Mouse (Mus musculus): ENCODE measurements around the gene Cntn1. TPM values are rescaled to one million over a fixed set of nuclear protein-coding genes. Genes with fewer than 3 reads are reported as not detected.

The Cntn1 gene
- 2.0 and 2.9 TPM in 2 replicates for polyA plus RNA-seq (2012; rRNA removed)

DNA sequence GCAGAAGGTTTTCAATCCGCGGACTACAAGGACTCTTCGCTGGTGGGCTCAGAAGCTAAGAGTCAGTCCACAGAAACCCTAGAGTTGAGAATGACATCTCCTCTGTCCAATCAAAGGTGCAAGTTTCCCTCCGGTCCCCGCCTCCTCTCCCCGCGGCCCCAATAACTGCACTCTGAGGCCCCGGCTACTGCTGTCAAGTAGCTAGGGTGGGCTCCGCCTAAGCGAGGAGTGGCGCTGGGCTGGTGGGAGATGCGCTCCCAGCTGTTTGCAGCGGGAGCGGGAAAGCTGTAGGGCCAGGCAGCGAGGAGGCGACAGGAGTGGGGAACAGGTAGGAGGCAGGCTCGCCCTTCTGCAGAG is at the start of gene Cntn1:
Gene Cntn1, plus strand, starts transcription at position 170 of the 357 bp plus-strand sequence.
- DNase-seq (ENCODE audit: low spot score), result peak; percentile 20

DNA sequence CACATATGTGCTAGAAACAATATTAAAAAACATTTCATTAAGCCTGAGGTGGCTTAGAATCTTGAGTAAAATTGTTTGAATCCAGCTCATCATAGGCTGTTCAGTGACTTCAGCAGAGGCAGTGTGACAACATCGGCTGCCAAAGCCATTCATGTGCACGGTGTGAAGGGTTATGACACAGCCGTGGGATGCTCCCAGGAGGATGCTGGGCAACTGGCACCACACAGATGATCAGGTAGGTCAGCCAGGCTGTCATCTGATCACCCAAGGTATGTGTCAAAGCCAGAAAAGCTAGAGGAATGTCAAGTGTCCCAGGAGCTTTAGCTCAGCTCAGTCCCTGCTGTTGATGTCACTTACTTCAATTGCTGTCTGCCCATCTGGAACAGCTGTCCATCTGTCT is 49.5 kb upstream of the Cntn1 start:
- no peak for DNase-seq (ENCODE audit: low spot score)

DNA sequence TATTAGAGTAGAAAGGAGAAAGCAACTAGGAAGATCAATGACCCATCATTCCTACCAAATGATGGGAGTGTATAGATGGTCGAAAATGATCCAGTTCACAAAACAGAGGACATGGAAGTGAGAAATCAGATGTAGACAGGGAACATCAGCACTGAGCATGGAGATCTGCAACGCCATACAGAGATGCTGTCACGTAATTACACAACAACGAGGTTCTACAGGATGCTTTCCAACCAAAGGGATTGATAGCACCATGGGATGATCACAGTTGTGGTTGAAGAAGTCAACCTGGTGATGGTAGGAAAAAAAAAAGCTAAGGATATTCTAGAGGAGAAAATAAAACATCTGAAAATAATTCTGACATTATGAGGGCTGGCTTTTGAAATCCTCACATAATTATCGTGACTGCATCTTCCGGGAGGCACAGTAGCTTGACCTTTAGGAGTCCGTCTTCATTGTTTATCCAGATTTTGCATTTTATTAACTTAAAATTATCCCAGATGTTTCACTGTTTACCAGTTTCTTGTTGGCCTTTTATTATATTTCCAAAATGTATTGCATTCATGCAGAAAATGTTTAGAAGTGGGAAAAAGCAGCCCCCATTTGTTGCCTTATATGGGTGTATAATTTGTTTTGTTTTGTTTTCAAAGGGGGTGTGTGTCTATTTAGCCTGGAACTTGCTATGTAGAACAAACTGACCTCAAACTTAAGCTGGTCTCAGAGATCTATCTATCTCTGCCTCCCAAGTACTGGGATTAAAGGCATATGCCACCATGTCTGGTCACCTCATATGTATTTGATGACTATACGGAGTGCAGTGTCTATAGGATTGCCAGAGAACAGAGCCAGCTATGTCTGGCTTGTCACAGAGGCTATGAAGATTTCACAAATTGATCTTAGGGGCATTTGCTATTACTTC is 38.5 kb upstream of the Cntn1 start:
- no peak for DNase-seq (ENCODE audit: low spot score)

DNA sequence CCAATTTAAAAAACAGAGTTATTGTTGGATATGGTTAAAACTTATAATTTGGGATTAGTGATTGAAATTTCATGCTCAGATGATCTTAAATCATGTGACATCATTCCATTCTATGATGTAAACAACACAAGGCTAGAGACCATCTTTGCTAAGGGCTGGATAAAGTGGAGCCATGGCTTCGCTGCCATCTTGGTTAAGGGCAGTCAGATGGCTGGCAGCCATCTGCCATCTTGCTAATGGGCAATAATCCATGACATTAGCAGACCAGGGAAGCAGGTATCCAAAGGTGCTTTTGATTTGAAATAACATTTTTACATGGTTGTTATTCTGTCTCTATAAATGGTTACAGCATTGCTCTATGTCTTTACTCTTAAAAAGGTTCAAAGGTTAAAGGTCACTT is 16.9 kb upstream of the Cntn1 start:
- DNase-seq (ENCODE audit: low spot score), result no peak

DNA sequence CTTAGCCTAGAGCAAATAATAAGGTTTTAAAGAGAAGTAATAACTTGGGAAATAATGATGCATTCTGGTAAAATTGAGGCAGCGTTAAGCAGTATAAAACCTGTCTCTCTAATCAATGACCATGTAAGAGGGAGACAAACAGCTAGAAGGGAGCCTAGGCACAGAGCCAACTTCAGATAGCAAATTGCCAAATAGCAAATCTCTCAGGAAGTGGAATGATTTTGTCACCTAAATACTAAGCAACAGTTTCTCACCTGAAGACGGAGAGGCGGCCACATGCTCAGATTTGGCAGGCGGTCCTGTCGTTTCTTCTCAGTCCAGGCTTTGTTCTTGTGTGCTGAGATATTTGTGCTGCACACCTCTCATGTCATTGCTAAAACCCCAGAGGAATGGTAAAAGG is 8.4 kb upstream of the Cntn1 start:
- DNase-seq (ENCODE audit: low spot score), result no peak

DNA sequence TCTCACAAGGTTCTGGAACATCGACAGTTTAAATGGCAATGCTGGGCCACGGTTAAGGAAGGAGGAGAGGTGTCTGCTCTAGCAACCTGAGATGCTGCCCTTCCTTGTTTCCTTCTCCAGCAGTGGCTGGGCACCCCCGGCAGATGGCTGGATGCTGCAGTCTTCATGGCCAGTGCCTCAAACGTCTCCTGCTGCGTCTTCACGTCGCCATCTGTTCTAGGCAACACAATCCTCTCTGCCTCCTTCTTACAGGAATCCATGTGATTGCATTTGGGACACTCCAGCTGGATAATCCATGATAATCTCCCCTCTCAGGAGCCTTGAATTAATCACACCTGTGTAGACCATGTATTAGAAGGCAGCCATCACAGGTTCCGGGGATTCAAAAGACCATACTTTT is 4.9 kb upstream of the Cntn1 start:
- DNase-seq (ENCODE audit: low spot score), result no peak

DNA sequence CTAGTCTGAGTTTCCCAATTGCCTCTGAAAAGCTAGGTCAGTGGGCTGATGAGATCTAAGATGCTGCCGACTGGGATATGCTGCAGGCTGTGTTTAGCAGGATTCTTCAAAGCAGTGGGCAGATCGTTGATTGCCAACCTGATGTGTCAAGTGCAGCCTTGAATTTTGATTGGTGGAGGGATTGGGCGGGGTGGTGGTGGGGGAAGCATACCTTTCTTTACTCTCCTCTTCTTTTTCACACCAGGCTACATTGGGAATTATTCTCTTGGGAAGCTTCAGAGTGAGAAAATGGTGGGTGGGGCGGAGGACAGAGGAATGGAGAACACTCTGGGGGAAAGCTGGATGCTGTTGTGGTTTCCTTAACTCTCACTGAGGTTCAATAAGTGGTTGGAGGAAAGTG is 2.9 kb upstream of the Cntn1 start:
- DNase-seq (ENCODE audit: low spot score), result no peak

DNA sequence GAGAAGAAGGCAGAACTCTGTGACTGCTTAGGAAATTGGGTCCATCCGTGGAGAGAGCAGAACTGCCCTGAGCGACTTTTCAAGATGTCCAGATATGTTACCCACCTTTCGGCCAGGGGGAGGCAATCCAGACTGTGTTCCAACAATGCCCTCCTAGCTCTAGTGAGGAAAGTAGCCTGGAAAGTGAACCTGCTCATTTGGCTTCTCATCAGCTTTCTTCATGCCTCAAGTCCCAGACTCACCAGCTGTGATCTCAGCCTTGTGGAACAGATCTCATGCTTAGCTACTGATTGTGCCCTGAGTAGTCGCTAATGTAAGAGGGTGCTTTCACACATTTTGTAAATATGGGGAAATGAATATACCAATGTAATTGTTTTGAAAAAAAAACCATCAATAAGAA is 2.4 kb upstream of the Cntn1 start:
- no peak for DNase-seq (ENCODE audit: low spot score)

DNA sequence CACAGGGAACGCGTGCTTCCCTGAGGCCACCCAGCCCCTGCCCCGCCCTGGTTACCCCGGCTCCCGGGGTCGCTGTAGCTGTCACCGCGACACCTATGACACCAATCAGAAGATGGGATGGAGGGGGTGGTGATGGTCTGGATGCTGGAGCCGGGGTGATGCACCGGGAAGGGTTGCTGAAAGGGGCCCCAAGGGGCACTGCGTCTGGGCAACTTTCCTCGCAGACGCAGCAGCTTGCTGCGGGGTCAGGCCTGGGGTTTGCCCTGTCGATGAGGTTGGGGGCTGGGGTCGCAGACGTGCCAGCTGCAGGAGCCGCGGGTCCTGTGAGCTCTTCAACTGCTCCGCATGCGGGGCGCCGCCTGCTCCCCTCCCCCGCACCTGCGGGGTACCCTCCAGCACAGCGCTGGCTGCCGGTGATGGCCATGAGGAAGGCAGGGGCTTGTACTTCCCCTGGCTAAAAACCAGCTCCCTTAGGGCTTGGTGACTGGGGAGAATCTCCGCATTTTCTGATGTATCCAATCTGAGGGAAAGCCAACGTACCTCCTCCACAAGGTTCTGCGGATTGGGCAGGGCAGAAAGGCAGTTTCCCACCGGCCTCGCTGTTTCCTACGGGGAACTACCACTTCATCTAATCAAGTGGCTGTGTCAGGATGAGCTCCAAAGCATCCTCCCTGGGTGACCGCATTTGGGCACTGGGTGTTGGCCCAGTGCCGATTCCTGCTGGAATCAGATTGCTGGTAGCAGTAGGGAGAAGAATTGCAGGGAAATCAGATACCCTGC is 578 bp downstream of the Cntn1 start:
- DNase-seq (ENCODE audit: low spot score), result no peak

DNA sequence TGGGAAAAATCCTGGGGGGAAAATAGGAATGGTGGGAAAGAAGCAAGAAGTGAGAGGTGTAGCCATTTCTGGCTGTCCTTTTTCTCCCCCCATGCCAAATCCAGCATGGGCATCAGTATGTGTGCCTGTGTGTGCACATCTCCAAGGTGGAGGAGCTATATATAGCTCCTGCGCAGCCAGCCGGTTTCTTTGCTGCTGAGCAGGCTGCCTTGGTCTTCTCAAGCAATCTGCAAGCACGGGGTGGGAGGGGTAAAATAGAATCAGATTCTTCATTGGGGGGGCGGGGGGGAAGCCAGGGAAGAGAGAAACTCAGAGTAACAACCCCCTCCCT is 1.1 kb downstream of the Cntn1 start:
- no peak for DNase-seq (ENCODE audit: low spot score)

DNA sequence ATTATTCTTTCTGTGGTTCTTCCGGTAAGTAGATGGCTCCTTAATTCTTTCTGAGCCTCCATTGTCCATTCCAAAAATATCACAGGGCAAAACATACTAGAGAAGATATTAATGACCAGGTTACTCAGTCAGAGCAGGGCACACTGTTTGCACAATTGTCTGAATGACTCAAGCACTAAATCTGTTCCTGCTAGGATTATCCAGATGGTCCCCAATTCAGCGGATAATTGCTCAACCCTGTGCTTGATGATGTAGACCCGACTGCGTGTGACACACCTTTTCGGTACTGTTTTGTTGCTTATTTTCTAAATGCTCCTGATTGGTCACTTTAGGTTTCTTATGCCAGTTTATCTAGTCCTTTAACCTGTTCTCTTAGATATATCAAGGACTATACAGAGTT is 6.6 kb downstream of the Cntn1 start:
- DNase-seq (ENCODE audit: low spot score), result no peak

DNA sequence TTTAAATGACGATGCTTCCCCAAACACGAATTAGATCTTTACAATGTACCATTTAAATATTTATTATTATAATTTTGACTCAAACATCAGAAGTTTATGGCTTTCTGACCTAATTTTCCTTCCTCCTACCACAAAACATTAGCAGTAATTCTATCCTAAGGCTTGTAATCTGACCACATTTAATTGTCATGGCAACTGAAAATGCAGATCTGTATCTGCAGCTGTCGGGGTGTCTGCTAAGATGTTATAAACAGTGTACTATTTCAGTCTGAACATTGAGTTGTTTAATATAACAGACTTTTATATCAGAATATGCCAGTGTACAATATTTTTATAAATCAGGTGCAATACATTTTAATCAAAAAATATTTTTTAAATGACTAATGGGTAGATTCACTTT is 10.0 kb downstream of the Cntn1 start:
- no peak for DNase-seq (ENCODE audit: low spot score)

DNA sequence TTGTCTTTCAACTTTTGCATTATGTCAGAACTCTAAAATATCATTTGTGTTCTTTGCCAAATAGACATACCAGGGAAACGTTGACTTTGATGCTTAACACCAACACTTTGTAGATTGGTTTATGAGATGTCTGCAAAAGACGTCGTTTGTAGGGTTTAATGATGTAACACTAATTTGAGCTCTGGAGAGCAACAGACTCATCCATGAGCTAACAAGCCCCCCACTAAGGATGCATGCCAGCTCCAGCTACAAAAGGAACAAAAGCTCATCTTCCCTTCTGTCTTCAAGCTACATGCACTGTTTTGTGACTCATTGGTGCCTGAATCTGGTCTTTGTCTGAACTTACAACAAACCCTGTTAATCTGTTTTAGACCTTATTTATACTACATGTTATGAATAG is 28.5 kb downstream of the Cntn1 start:
- DNase-seq (ENCODE audit: low spot score), result no peak

DNA sequence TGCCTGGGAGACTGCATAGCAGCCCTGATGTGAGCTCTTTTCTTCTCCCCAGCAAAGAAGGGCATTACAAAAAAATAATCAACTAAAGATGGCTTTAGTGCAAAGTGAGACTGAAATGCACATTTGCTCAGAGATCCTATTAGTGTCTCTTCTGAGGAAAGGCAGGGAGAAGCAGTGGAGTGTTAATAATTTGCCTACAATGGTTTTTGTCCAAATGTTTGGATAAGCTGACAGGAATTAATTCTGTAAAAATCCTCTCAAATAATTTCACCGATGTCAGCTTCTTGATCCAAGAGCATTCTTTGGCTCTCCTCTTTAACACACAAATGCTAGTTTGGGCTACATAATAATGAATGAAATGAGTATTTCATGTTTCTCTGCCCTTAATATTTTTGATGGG is 34.9 kb downstream of the Cntn1 start:
- no peak for DNase-seq (ENCODE audit: low spot score)

DNA sequence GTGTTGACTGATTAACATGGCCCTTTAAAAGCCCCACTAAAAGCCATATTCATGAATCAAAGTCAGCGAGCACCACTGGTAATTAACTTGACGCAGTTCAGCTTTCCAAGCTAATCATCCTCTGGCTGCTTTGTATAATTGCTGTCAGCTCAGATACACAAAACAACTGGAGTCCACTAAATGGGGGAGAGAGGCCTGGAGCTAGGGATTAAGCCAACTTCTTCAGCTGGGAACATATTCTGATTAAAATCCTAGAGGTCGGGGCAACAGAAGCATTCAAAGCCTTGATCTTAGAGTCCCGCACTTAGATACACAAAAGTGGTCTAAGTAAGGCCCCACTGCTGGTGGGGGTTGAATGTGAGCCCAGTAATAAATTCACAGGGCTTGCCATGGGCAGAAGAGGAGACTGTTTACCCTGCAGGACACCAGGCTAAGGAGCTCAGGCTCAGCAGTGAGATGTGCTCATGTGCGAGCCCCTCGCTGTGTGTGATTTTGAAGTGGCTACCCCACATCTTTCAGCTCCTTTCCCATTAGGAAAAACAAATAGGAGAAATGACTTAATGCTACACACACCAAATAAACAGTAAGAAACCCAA is 36.8 kb downstream of the Cntn1 start:
- no peak for DNase-seq (ENCODE audit: low spot score)

DNA sequence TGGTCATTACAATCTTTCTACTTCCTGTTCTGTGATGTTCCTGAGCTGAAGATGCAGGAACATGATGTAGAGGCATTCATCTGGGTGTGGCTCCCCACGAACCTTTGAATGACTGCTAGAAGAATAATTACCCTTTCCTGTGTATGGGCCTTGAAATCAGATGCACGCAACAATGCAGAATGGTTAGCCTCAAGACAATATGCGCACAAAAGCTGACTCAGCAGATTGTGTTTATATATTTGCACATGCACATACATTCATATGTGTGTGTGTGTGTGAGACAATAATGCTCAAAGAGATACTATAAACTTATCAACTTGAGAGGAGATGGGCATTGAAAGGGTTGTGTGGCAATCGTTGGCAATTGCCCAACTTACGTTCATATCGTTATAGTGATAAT is 39.8 kb downstream of the Cntn1 start:
- DNase-seq (ENCODE audit: low spot score), result no peak

DNA sequence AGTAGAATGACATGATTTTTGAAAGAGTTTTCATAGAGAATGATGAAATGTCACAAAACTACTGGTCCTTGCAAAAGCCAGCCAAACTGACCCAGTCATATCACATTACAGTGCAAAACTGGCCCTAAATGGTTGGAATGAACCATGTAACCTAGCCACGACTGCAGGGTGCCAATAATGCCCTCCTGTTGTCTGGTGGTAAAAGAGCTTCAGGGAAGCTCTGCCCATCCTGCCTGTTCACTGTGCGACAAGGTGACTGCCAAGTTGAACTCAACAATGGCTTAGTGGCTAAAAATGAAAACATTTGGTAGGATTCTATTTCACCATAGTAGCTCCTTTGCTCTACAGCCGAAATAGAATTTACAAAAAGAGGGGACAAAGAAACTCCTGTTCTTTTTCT is 41.1 kb downstream of the Cntn1 start:
- DNase-seq (ENCODE audit: low spot score), result no peak

DNA sequence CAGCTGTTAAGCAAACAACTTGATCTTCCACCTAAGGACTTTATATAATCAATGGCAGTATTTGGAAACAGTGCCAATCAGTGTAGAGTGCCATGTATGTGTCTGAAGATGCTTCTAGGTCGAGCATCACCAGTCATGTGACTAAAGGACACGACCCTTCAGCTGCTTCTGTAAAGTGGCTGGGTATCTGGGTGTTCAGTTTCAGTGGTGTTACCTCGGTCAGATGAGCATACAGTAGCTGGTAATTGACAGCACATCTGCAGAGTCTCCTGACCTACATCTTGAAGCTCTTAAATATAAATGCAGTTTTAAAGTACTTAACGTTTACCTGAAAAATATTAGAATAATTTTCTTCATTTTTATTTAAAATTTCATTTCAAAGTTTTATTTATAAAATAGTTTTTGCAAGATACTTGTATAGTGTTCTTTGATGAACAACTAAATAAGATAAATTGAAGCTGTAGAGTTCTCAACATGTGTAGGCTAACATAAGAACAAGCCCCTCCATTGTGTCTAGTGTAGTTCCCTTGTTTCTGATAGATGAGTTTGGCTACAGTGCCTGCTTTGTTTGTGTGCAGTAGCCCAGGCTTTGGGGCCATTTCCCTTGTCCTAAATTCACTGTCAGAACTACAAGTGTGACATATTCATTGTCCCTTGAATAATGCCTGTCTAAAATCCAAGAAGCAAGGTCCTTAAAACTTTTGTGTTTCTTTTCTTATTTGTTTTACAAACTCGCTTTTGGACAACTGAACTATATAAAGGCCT is 48.6 kb downstream of the Cntn1 start:
- DNase-seq (ENCODE audit: low spot score), result no peak

DNA sequence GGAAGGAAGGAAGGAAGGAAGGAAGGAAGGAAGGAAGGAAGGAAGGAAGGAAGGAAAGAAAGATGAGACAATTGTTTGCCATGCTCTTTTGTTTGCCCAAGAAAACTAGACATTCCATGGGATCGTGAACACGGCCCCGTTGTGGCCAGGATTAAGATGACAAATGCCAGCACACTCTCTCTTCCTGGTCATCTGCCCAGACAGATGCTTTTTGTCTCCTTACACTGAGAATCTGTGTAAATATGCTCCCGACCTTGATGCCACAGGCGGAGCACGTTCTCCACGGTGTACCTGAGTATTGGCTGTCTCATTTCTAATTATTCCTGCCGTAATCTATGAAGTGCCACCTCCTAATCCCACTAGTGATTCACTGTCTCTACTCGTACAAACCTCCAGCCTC is 51.0 kb downstream of the Cntn1 start:
- DNase-seq (ENCODE audit: low spot score), result no peak

DNA sequence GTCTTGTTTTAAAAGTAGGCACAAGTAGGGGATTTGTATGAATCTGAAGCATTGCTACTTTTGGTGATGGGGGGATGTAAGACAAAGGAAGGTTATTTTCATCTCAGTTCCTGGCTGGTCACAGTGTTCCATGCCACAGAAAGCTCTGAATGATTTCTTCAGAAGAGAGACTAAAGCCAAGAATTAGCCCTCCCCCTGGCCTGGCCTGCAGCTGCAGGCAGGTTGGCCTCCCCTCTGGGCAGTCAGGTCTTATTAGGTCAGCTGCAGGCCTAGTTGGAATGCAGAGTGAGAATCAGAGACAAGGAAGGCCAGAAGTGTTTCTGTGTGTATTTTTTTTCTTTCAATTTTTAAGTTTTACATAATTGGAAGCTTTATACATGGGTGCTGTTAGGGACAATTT is 61.5 kb downstream of the Cntn1 start:
- DNase-seq (ENCODE audit: low spot score), result no peak

DNA sequence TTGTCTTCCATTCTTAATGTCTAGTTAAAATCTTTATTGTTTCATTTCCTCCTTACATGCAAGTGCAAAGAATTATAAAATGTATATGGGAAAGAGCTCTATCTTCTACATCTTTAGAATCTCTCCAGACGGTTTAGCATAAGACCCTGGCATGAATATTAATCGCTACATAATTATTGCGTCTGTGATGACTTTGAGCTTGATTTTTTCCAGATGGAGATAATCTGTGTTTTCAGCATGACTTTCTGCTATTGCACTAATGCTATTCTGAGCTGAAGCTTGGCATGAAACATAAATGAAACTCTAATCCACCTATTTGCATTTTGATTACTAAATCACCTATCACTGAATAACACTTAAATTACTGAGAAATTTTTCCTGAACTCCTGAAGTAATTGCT is 82.0 kb downstream of the Cntn1 start:
- DNase-seq (ENCODE audit: low spot score), result no peak

DNA sequence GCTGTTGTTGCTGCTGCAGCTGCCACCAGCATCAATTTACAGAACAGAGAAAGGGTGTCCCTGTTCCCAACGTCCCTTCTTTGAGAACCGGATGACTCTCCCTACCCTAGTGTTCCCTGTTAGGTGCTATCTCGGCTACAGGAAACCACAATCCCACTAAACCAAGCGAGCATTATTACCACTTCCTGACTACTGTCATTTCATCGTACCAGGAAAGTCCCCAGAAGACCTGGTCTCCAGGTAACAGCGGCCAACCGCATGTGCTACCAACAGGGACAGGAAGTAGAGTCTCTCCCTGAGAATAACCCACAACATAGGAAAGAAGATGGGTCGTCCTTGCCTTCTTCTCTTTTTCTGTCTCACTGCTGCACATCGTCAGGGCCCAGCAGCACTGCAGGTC is 83.3 kb downstream of the Cntn1 start:
- no peak for DNase-seq (ENCODE audit: low spot score)
